Mouse (Mus musculus) embryonic facial prominence, embryonic 13.5 days (tissue): Measurements from ENCODE around the gene Dennd4c. TPM values are rescaled to one million over a fixed set of nuclear protein-coding genes. Genes with fewer than 3 reads are reported as not detected.

Source experiments
- ATAC-seq: fragments of 200-750 bp; cut with Nextera tagmentation; 2 replicates; pipeline ENCODE4 v1.8.0; 2017; ENCODE audit warnings: low read depth; ENCODE audit not compliant: insufficient number of reproducible peaks, insufficient read depth, low FRiP score, low TSS enrichment
- H3K27ac ChIP-seq: fragments of 300-500 bp; sonication (generic); 2 replicates; pipeline ENCODE4 v1.5.1; 2015; ENCODE audit warnings: moderate library complexity, mild to moderate bottlenecking, inconsistent platforms
- H3K27me3 ChIP-seq: fragments of 300-500 bp; sonication (generic); 2 replicates; pipeline ENCODE4 v1.6.1; 2015; ENCODE audit warnings: mild to moderate bottlenecking, inconsistent platforms
- H3K36me3 ChIP-seq: fragments of 300-500 bp; sonication (generic); 2 replicates; pipeline ENCODE4 v1.6.1; 2015; ENCODE audit warnings: mild to moderate bottlenecking, inconsistent platforms
- H3K4me1 ChIP-seq: fragments of 300-500 bp; sonication (generic); 2 replicates; pipeline ENCODE4 v1.6.1; 2015; ENCODE audit warnings: inconsistent platforms
- H3K4me2 ChIP-seq: fragments of 300-500 bp; sonication (generic); 2 replicates; pipeline ENCODE4 v1.6.1; 2015; ENCODE audit warnings: moderate library complexity, mild to moderate bottlenecking, inconsistent platforms
- H3K4me3 ChIP-seq: fragments of 300-500 bp; sonication (generic); 2 replicates; pipeline ENCODE4 v1.5.1; 2015; ENCODE audit warnings: mild to moderate bottlenecking, inconsistent platforms
- H3K9ac ChIP-seq: fragments of 300-500 bp; sonication (generic); 2 replicates; pipeline ENCODE4 v1.6.1; 2015; ENCODE audit warnings: mild to moderate bottlenecking, inconsistent platforms
- H3K9me3 ChIP-seq: fragments of 300-500 bp; sonication (generic); 2 replicates; pipeline ENCODE4 v1.6.1; 2016; ENCODE audit warnings: inconsistent platforms
- WGBS: fragments of 180-500 bp; shearing (Covaris S2); methylation state at CpG from one replicate; pipeline ENCODE4 v1.1.7; 2015; ENCODE audit warnings: mixed read lengths; 5-methylcytosine and 5-hydroxymethylcytosine counted together
- polyA plus RNA-seq: library from polyadenylated mRNA; unstranded; fragments of >200 nt; fragmentation: Nextera tagmentation; extraction: Ambion mirVana; gene quantifications from 2 replicates; pipeline ENCODE4 v1.2.1, GENCODE M21; 2015

Gene Dennd4c
- polyA plus RNA-seq, 1 experiment from 2014 or later: 7.2 TPM

DNA sequence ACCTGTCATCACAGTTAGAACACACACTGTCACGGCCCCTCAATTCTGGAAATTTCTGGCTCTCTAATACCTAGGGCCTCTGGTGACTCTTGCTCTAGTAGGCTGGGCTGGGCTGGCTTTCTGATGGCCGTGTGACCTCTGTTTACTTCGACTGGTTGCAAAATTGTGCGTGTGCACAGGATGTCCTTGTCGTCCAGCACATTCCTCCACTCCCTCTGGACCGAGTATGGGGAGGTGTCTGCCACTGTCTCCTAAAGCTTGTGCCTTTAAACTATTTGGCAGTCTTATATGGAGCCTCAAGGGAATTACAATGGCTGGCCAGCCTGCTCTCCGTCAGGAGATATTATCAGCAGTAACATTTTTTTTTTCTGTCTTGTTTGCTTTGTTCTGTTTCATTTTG, 149.1 kb downstream of the Dennd4c start:
- Histone ChIP-seq H3K9me3 (no peaks in the 10 kb centered on the region), H3K4me1 (no peaks in the 10 kb centered on the region), H3K9ac (no peak overlapping the region), H3K4me2 (no peak overlapping the region), H3K27ac (no peak overlapping the region), H3K4me3 (no peak overlapping the region), H3K36me3 (no peaks in the 10 kb centered on the region), H3K27me3 (no peaks in the 10 kb centered on the region)
- WGBS: 75% methylated on average over 7 of the region's 7 CpGs
- ATAC-seq: no peak

DNA sequence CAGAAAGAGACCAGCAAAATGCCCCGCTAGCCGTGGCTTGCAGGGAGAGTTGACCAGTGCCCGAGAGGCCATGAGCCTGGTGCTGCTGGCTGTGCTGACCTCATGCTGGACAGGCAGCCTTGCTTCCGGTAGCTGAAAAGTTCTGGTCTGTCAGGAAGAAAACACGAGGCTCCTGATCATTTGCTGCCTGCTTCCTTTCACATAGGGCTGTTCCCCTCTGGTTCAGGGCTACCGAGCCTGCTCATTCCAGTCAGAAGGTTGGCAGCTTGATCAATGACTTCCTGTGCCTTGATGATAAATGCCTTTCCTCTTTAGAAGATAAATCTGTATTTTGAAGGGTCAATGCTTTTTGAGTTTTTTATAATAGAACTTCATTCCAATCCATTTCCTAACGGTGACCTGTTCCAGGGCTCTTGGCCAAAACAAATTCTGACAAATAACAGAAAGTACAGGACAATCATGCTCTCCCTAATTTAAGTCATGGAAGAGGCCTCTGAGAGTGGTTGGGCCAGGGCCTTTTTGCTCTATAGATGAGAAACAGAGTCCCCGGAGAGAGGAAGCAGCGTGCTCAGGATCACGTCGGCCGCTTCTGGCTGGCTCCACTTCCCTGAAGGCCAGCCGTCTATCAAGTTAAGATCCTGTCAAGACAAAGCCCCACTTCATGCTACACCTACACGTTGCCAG, 150.6 kb downstream of the Dennd4c start:
- Histone ChIP-seq H3K9ac (no peak overlapping the region), H3K36me3 (no peaks in the 10 kb centered on the region), H3K9me3 (no peaks in the 10 kb centered on the region), H3K4me2 (no peak overlapping the region), H3K4me3 (no peak overlapping the region), H3K27ac (peak overlapping the region; percentile 57; the same call in 1 of the 2 replicates), H3K27me3 (no peaks in the 10 kb centered on the region), H3K4me1 (no peaks in the 10 kb centered on the region)
- no peak for ATAC-seq
- 46% methylated on average over 14 of the region's 14 CpGs for WGBS

Other genes with a start within 250 kb of the Dennd4c start
- 0.11 and 0.21 TPM in 2 replicates for gene Saxo1, start 190.2 kb upstream of the Dennd4c start, polyA plus RNA-seq
- 77.6 and 79.5 TPM in 2 replicates for gene Rraga, start 172.9 kb upstream of the Dennd4c start, polyA plus RNA-seq
- 15.1 and 15.7 TPM in 2 replicates for gene Haus6, start 136.5 kb upstream of the Dennd4c start, polyA plus RNA-seq
- gene Plin2, start 78.5 kb upstream of the Dennd4c start, polyA plus RNA-seq: 73.5 and 75.0 TPM in 2 replicates
- 720 and 781 TPM in 2 replicates for gene Rps6, start 108.9 kb downstream of the Dennd4c start, polyA plus RNA-seq
- 18.1 and 19.2 TPM in 2 replicates for gene Acer2, start 125.8 kb downstream of the Dennd4c start, polyA plus RNA-seq